Mouse (Mus musculus) activated CD4-positive, CD25-positive, alpha-beta regulatory T cell, adult 4 months (primary cell): ENCODE measurements around the gene Tmem26. TPM values are rescaled to one million over a fixed set of nuclear protein-coding genes. Genes with fewer than 3 reads are reported as not detected.

ENCODE experiments used
- ATAC-seq: one replicate; pipeline ENCODE4 v1.8.0; 2017
- polyA plus RNA-seq, 2 experiments: library from polyadenylated mRNA; unstranded; fragments of 100-300 nt; shearing (Covaris generic); gene quantifications; one replicate each; pipeline ENCODE4 v1.2.1; 2017

Gene Tmem26
- polyA plus RNA-seq, 2 experiments from 2014 or later, result not detected

DNA sequence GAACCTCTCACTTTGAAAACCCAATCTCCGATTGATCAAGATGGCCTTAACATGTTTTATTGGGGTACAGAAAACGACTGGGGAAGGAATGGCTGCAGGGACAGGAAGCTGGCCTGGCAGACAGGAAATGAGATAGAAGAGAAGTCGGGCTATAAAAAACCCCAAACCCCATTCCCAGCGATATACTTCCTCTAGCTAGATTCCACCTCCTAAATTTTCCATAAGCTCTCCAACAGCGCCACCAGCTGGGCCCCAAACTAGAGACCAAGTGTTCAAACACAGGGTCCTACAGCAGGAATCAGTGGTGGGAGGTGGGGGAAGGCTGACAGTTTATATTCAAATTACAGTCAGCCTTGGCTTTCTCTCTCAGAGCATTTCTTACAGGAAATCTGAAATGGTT is 35.8 kb downstream of the Tmem26 start:
- ATAC-seq, result no peak

DNA sequence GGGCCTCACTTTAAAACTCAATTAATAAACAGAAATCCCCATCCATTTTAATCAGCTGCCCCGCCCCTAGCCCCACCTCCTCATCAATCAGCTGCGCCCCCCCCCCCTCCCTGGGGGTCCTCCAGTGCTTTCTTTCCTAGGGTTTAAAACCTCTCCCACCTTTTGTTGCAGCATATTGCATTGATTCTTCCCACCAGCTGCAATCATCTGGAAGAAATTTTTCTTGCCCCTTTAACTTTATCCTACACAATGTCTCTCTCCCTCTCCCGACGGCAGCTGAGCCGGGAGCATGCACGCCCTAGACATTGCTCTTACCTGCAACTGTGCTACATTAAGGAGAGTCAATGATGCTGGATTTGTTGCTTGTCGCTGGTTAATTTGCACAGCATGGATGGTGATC is 36.3 kb downstream of the Tmem26 start:
- no peak for ATAC-seq

DNA sequence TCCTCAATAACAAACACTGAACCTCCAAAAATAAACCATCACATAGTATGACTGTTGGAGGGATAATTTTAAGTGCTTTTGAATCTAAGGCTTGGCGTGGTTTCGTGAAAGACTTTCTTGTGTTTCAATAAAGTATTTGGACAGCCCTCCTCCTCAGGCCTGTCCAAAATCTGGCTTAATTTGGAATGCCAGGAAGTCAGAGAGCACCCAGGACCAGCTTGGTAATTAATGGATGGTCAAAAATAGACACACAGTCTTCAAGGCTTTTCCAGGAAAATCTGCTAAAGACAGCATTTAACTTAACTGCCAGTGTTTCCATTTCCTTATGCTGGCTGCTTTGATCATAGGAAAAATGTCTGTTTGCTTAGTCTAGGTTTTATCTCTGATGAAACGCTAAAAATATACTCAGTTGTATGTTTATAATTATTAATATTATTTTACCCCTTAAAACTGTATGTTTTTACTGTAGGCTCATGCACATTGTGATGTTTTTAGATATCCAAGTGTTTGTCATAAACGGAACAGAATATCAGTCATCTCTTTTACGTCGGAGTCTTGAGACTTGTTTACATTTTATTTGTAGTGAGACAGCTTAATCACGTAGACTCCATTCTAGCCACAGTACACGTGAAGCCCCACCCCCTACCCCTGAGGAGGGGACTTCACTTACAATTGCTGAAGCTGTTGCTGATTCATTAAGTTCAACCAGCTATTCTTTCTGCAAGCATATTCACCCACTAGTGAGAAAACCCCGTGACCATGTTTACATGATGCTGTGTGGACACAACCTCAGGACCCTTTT is 57.8 kb downstream of the Tmem26 start:
- no peak for ATAC-seq

DNA sequence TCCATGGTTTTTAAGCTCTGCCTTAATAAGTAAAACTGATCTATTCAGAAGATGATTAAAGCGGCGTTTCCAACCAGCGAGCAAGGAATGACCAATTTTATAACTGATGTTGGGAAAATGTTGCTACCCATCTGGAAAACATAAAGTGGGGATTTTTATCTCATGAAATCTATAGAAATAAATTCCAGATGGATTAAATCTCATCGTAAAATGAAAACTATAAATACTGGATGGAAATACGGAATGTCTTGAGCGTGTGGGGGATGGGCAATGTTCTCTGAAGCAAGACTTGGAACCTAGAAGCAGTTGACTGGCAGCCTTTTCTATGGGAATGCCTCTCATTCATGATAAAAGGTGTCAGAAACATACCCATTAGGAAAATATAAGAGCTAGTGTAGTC is 59.3 kb downstream of the Tmem26 start:
- ATAC-seq, result no peak

DNA sequence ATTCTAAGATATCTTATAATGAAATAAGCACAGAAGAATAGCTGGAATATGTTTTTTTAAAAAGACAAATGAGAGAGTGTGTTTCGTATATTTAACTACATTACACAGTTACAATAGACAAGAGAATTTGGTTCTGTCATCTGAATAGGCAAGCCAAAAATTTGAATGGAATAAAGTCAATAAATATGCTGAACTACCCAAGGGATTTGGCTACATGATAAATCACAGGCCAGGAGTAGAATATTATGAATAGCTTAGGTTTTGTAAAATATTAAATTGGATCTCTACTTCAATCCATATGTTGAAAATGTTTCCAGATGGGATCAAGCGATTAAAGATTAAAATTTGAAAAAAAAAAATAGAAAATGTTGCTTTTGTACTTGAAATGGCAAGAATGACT is 60.4 kb downstream of the Tmem26 start:
- ATAC-seq, result no peak

DNA sequence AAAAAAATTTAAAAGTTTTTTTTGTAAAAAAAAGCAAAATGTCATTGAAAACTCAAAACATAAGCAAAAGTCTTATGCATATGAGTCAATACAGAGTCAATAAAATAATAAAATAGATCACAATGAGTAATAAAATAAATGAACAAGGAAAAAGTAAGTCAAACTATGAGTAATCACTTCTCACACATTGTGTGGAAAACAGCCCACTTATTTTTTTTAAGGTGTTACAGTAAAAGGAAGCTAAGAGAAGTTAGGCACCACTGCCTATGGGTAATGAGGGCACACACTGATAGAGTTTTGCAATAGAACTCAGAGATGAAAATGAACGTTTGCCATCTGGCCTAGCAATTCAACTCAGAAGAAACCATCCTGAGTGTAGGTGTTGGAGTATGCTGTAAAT is 61.0 kb downstream of the Tmem26 start:
- ATAC-seq, result no peak

DNA sequence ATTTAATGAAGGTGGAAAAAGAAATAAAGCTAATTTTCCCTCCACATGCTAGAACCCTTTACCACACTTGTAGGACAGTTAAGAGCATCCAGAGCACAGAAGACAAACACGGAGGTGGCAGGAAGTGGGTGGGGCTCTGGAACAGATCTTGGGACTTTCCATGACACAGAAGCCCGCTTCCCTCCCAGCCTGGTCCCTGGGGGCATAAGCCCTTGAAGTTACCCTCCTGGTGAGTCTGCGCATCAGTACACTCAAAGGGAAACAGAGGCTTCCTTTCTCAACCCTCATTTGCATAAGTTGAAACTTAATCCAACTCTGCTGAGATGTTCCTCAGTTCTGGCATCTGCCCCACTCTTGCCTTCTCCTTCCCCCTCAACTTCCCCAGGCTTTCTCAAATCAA is 72.0 kb downstream of the Tmem26 start:
- peak; percentile 87 for ATAC-seq

DNA sequence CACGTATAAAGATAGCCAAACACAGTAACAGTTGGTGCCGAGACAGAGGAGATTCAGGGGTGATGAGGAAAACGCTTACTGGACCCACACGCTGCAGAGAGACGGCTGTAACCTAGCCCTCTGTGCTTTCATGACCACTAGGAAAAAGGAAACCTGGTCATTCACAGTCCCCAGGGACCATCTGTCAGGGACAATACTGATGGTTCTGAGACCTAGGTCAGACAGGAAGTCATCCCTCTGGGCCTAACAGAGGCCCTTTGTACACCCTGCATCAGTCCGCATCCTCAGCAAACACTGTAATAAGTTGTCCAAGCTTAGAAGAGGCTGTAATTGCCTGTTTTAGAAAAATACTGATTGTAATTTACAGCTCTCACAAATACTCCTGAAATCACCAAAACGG is 76.4 kb downstream of the Tmem26 start:
- no peak for ATAC-seq

DNA sequence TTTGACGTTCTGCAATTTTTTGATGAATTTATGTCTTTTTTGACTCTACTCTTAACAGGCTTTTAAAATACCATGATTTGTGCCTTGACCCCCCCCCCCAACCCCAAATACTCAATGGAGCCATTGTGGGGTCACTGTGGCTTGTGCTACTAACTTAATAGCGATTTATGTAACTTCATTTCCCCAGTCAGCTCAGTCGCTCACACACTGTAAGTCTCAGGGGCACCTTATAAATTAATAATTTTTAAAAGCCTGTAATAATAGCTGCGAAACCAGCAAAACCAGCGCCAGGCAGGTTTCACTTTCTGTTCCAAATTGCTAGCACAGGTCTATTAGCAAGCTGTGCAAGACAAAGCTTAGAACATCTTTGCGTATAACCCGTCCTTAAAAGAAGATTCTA is 76.9 kb downstream of the Tmem26 start:
- ATAC-seq, result no peak

DNA sequence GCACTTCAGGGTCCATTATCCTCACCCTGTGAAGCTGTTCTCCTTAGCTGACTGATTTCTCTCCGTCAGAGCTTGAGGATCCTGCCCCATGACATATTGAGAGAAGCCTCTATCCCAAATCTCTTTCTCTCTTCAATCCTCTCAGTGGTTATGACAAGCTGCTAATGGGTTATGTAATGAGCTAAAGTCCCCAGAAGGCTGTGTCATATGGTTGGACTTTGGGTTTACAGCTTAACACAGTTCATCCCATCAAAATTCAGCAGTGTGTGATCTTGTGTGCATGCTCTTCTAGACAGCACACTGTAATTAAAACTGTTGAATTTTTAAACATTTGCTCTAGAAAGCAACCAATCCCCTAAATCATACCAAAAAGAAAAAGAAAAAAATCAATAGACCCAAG is 82.9 kb downstream of the Tmem26 start:
- ATAC-seq, result no peak

DNA sequence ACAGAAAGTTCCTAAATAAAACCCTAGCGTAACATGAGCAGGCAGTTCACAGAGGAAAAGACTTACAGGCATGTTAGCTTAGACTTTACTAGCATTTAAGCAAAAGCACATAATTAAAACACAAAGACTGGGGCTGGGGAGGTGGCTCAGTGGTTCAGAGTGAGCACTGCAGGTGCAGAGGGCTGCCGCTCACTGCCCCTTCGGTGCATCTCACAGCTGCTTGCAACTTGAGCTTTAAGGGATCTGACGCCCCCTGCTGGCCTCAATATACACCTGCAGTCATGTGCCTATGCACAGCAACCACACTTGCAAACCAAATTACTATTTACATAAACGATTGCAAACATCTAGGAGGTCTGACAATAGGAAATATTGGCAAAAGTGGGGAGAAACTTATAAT is 87.5 kb downstream of the Tmem26 start:
- no peak for ATAC-seq

DNA sequence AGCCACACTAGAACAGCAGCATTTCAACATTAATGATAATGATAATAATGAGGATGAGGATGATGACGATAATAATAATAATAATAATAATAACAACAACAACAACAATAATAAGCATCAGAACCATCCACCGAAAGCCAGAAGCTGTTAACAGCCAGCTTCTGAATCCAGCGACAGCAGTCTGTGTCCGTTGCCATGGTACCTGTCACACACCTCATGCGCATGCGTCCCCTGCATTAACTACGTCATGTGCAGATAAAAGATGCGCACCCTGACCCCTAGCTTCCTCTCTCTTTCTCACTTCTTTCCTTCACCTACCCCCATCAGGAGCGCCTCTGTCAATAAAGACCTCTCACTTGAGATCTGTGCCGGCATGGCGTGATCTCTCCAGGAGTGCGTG is 89.3 kb downstream of the Tmem26 start:
- ATAC-seq, result no peak

DNA sequence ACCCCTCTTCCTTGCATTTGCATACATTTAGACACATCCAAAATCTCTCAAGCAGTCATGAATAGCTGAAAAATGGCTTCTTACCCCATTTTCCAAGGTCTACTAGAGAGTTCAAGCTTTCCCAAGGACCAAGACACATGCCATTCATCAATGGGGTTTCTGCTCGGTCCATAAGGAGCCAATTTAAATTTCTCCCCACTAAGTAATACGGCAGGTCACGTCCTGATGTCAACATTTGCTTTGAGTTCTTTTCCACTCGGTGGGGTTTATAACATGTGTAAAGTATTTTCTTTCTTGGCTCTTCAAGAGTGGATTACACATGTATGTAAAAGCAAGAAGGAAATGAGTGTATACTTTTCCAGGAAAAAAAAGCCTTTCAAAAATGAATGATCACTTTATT is 93.8 kb downstream of the Tmem26 start:
- ATAC-seq, result no peak

DNA sequence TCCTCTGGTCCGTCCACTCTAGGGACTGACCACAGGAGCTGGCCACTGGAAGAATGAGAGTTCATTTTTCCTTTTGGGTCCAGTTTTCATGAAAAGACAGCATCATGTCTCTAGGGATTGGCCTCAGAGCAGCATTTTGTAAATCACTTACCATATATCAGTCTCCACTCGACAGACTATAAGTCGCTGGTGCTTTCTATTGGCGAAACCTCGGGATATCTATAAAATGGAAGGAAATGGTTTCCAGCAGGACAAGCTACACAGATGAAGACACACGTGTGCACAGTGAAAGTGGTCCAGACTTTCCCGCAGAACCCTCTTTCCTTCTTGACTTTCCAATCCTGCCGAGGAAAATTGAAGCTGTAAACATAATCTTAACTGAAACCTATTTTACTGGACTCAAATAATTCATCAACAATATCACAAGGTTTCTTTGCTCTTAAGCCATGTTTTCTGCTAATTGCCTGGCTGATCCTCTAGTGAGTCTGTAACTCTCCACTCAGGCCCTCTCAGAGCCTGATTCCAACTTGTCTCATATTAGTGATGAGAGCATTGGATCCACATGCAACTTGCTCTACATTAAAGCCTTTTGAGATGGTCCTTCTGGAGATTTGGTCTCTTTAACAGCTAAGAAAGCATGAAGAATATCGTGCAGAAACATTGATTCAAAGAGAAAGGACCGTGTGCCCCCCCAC is 94.8 kb downstream of the Tmem26 start:
- ATAC-seq, result no peak

DNA sequence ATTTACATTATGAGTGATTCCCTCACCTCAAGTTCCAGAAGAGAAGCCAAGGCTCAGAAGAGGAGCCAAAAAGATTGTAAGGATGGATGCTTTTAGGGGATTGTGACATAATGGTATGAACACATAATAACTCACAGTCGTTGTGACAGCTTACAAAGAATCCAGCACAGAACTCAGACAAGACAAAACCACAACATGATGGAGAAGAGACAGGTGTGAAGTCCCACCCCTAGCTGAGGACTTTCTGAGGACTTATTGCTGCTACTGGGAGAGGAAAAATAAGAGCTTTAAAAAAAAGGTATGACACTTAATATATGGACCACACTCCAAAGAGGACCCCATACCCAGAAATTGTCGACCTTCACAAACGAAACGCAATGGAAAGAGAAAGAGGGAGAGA is 101.1 kb downstream of the Tmem26 start:
- no peak for ATAC-seq

Other genes with a start within 250 kb of the Tmem26 start
- 1 to 10 TPM; 3.8 to 4.2 TPM for gene Cabcoco1, start 181.8 kb upstream of the Tmem26 start, polyA plus RNA-seq